Mouse (Mus musculus) thymus, adult 18-20 months (tissue): Measurements from ENCODE around the gene Huwe1.

ENCODE experiments used
- DNase-seq, 2 experiments: peaks; one replicate each; pipeline ENCODE4 v3.0.0; 2022; ENCODE audit warnings: mixed read lengths in 2 of 2

Huwe1 gene

DNA sequence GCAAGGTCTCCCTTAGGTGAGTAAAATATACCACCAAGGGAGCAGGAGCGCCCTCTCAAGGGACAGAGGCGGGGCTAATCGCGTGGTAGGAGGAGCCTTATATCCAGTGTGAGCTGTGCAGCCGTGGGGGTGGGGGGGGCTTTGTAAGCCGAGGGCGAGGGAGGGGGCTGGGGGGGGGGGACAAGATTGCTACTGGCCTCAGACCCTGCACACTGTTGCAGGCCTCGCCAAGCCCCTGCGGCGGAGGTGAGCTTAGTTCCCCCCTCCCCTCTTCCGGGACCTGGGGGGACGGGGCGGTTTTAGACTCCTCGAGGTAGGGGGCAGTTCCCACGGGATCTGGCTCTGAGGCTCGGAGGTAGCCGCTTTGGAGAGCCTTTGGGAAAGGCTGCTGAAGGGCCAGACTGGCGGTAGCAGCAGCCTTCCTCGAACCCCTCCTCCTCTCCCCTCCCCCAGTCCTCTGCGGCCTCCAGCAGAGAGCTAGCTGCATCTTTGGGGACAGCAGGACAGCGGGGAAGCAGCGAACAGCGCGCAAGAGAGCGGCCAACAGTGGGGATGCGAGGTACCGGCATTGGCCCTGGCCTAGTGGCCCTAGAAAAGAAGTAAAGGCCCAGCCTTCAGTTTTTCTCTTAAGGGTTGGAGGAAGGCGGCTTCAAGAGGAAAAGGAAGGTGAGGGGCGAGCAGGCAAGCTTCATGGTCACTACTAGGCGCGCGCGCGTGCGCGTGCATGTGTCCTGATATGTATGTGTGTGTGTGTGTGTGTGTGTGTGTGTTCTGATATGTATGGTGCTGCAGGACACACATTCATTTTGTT, at the start of gene Huwe1:
Huwe1 (plus strand) TSS at position 107 of the 811 bp plus-strand sequence.
- peak; percentile 34 to 51 for DNase-seq

- no peak for DNase-seq
These were observed 20.3 kb upstream of the Huwe1 start for GRCm38 (mm10) chrX:151780348-151780747.

GRCm38 (mm10) chrX:151782939-151783338, 17.7 kb upstream of the Huwe1 start:
- DNase-seq: no peak

GRCm38 (mm10) chrX:151792766-151793165, 7.8 kb upstream of the Huwe1 start:
- no peak for DNase-seq

- DNase-seq: no peak
These were observed 2.6 kb upstream of the Huwe1 start for GRCm38 (mm10) chrX:151797970-151798369.

- DNase-seq: no peak
These were observed 1.8 kb downstream of the Huwe1 start for GRCm38 (mm10) chrX:151802328-151802955.

- peak; percentile 83 to 91 for DNase-seq
These were observed 2.6 kb downstream of the Huwe1 start for GRCm38 (mm10) chrX:151802956-151803776.

- peak; percentile 21 to 43 for DNase-seq
These were observed 3.1 kb downstream of the Huwe1 start for GRCm38 (mm10) chrX:151803777-151804101.

- no peak for DNase-seq
These were observed 3.8 kb downstream of the Huwe1 start for GRCm38 (mm10) chrX:151804388-151804787.

GRCm38 (mm10) chrX:151811481-151811880, 10.9 kb downstream of the Huwe1 start:
- DNase-seq: no peak

- DNase-seq: no peak
These were observed 13.0 kb downstream of the Huwe1 start for GRCm38 (mm10) chrX:151813656-151814055.

DNA sequence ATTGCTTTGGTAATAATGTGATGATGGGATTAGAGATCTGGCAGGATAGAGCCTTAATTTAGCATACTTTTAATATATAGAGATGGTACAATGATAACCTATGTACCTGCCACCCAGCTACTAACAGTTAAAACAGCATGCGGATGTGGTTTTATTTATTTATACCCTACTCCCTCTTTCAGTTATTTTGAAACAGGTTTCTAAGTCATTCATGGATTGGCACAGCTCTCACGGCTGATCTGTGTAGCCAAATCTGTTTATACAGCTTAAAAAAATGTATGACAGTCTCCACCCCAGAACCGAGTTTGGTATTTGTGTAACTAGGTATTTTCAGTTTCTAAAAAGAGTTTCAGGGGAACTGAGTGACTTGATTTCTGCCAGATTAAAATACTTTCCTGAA, 17.1 kb downstream of the Huwe1 start:
- DNase-seq: no peak

GRCm38 (mm10) chrX:151828971-151829370, 28.4 kb downstream of the Huwe1 start:
- DNase-seq: no peak

GRCm38 (mm10) chrX:151831260-151831659, 30.7 kb downstream of the Huwe1 start:
- no peak for DNase-seq

- no peak for DNase-seq
These were observed 32.4 kb downstream of the Huwe1 start for GRCm38 (mm10) chrX:151832982-151833381.

DNA sequence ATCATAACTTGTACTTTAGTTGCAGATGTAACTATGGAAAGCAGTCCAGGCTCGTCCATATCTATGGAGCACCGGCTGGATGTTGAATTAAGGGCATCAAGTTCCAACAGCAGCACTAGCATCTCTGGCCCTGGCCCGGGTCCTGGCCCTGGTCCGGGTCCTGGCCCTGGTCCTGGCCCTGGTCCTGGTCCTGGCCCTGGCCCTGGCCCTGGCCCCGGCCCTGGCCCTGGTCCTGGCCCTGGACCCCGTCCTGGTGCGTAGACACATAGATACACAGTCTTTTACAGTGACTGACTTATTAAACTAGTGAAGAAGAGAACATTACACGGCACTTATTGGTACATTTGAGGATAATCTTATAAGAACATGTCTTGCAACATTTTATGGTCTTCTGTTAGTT, 58.8 kb downstream of the Huwe1 start:
- DNase-seq: no peak

DNA sequence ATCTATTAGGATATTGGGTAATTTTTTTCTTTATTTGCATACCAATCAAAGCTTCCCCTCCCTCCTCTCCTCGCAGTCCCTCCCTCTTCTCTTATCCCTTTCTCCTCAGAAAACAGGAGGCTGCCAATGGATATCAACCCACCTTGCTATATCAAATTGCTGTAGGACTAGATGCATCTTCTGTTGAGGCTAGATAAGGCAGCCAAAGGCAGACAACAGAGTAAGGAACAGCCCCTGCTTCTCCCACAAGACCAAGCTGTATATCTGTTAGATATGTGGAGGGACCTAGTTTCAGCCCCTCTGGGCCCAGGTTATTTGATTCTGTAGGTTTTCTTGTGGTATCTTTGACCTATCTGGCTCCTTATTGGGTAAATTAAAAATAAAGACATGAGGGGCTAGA, 110.1 kb downstream of the Huwe1 start:
- no peak for DNase-seq

GRCm38 (mm10) chrX:151912267-151912666, 111.7 kb downstream of the Huwe1 start:
- no peak for DNase-seq

DNA sequence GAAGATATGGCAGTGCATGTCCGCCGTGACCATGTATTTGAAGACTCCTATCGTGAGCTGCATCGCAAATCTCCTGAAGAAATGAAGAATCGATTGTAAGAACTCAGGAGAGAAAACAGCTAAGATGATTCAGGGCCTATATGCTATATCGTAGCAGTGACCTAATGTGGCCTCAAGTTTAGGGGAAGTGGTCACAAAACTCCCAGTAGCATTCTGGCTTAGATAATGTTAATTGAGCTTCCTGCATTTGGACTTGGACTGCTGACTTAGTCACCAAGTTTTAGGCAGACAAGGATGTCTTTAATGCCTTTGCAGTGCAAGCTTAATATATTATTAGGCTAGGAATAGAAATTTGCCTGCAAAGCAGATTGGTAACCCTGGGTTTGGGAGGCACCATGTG, 128.8 kb downstream of the Huwe1 start:
- no peak for DNase-seq

GRCm38 (mm10) chrX:151938852-151939251, 138.2 kb downstream of the Huwe1 start:
- DNase-seq: no peak

GRCm38 (mm10) chrX:151946986-151947385, 146.4 kb downstream of the Huwe1 start:
- DNase-seq: no peak

- no peak for DNase-seq
These were observed 147.2 kb downstream of the Huwe1 start for GRCm38 (mm10) chrX:151947781-151948180.

DNA sequence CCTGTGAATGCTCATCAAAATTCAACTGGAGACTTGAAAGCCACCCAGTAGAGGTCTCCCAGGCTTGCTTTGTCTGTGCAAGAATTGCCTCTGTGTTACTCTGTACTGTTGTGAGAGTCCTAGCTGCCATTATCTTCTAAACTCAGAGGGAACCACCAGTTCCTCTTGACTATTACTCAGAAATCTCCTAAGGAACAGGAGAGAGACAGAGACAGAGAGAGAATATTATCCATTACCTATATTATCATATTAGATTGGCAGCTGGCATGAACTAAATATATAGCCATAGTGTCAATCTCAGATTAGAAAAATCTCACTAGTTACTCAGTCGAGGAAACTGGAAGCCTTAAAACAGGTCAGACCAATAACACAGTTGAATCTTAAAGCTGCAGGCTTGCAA, 149.6 kb downstream of the Huwe1 start:
- no peak for DNase-seq

DNA sequence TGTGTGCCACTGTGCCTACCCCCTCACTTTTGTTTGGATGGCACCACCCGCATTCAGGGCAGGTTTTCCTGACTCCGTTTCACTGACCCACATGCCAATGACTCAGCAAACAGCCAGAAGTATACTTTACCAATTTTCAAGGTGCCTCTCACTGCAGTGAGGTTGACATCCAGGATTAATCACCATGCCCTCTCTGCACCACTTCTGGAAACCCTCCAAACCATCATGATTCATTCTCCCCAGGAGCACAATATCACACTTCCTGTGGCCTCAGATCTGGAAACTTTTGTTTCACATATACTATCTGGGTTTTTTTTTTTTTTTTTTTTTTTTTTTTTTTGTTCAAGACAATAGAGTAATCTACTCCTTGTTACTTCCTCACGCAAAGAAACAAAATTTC, 150.6 kb downstream of the Huwe1 start:
- DNase-seq: no peak
